Mouse (Mus musculus) megakaryocyte progenitor cell, adult 5-6 weeks (primary cell): ENCODE results near the gene Gm10961. TPM values are rescaled to one million over a fixed set of nuclear protein-coding genes. Genes with fewer than 3 reads are reported as not detected.
"Not testable (repeated sequence)": the region's sequence is repeated elsewhere in the genome, so short reads cannot be mapped to it uniquely, and the experiment has no call there.

ENCODE experiments used
- ATAC-seq: replicated peaks from 2 replicates; pipeline ENCODE4 v1.8.0; 2016; ENCODE audit warnings: mild to moderate bottlenecking, moderate TSS enrichment, inconsistent platforms; ENCODE audit not compliant: poor library complexity
- total RNA-seq, 2 experiments: library from RNA; stranded (forward) in 1 of 2; stranded (reverse) in 1 of 2; fragments of 157-497, 149-512 nt in 1 of 2; fragments of 200-1000 nt in 1 of 2; gene quantifications; 2 replicates each; pipeline versions ENCODE4 v1.2.3 to v1.2.4; 2015 to 2017

Gm10961 gene
- total RNA-seq, 2 experiments from 2014 or later, result not detected

GRCm38 (mm10) chr3:107612902-107613525 lies 18.1 kb upstream of the Gm10961 start:
- peak; percentile 95 for ATAC-seq

GRCm38 (mm10) chr3:107617800-107618199 lies 13.3 kb upstream of the Gm10961 start:
- no peak for ATAC-seq

- ATAC-seq, result no peak
Measured at GRCm38 (mm10) chr3:107619911-107620310, 11.2 kb upstream of the Gm10961 start.

GRCm38 (mm10) chr3:107621286-107622075 lies 9.6 kb upstream of the Gm10961 start:
- ATAC-seq, result no peak

- no peak for ATAC-seq
Measured at GRCm38 (mm10) chr3:107622537-107622936, 8.6 kb upstream of the Gm10961 start.

DNA sequence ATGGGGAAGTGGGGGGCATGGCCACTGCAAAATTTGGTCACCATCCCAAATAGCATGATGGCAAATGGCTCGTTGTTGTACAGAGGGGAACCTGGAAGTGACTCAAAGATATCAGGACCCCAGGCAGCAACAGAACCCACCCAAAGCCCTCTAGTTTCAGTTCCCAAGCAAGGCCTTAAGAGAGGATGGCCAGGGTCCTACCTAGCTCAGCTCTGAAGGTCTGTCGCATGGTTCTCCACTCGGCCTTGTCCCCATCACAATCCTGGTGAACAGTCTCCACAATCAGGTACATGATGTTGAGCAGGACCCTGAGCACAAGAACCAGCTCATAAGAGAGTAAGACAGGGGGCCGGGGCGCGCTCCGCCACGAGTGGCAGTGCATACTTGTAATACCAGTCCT lies 6.7 kb upstream of the Gm10961 start:
- no peak for ATAC-seq

DNA sequence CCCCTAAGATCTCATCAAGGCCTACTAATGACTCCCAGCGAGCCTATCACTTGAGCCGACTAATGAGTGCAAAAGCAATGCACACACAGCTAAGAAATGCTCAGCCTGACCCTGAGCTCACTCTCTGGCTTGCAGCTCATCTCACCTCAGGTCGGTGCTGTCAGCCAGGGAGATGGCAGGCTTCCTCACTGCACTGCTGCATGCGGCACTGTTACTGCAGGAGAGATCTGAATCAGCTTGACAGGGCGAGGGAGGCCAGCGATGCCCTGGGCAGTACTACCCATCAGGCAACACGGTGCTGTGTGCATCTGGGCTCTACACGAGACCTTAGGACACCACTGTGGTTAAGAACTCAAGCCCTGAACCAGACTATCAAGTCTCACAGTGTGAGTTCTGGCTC lies 5.6 kb upstream of the Gm10961 start:
- ATAC-seq, result no peak

DNA sequence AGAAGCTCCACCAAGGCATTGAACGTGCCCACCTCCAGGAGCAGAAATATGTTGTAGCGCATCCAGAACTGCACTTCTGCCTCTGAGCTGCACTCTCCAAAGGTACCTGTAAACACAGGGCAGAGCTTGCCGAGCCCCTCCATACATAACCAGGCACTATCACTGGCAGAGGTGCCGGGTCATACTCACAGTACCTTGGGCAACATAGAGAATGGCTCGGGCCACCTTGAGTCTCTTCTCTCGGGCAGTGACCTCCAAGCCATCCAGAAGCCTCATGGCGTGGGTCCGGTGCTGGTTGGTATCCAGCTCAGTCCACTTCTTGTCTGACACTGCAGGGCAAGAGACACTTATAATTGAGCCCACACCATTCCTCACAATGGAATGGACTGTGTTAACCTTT lies 4.4 kb upstream of the Gm10961 start:
- ATAC-seq, result no peak

- ATAC-seq, result no peak
Measured at GRCm38 (mm10) chr3:107627641-107628040, 3.5 kb upstream of the Gm10961 start.

DNA sequence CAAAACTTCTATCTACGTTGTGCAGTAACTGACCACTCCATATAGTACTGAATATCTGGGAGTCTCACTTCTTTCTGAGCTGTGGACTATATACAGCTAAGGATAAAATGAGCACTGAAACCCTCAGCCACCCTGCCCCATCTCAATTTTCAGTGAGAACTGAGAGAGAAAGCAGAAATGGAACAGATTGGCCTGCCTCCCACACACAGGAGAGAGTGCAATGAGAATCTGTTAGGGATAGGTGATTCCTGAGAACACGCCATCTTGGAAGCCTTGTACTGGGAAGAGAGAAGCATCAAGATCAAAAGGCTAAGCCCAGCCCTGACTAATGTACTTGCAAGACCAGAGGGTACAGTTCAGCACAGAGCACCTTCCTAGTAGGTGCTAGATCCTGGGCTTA lies 2.6 kb upstream of the Gm10961 start:
- no peak for ATAC-seq

- ATAC-seq, result no peak
Measured at GRCm38 (mm10) chr3:107629411-107629810, 1.7 kb upstream of the Gm10961 start.

- peak; percentile 97 for ATAC-seq
Measured at GRCm38 (mm10) chr3:107631523-107631958, 419 bp downstream of the Gm10961 start, which contains the start of gene Strip1. Gene Strip1, minus strand, starts transcription at chr3:107631694.

GRCm38 (mm10) chr3:107632786-107633185 lies 1.7 kb downstream of the Gm10961 start:
- ATAC-seq, result no peak

GRCm38 (mm10) chr3:107633906-107634305 lies 2.8 kb downstream of the Gm10961 start:
- no peak for ATAC-seq

DNA sequence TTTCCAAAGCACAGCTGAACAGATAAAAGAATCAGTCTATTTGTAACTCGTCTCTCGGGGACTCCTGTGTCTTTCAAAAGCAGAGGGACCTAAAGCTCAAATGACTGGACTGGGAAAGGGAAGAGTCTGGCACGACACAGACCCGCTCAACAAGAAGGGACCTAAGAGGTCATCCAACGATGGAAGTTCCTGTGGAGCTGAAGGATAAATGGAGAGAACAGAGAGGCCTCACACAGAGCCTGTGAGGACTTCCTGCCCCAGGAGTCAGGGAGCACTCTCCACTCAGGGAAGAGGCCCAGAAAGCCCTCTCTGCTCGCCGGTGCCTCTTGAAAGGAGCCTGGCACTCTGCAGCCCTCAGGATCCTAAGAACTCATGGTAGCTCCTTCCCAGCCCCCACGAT lies 4.7 kb downstream of the Gm10961 start:
- no peak for ATAC-seq

GRCm38 (mm10) chr3:107636236-107636635 lies 5.1 kb downstream of the Gm10961 start:
- ATAC-seq, result no peak

DNA sequence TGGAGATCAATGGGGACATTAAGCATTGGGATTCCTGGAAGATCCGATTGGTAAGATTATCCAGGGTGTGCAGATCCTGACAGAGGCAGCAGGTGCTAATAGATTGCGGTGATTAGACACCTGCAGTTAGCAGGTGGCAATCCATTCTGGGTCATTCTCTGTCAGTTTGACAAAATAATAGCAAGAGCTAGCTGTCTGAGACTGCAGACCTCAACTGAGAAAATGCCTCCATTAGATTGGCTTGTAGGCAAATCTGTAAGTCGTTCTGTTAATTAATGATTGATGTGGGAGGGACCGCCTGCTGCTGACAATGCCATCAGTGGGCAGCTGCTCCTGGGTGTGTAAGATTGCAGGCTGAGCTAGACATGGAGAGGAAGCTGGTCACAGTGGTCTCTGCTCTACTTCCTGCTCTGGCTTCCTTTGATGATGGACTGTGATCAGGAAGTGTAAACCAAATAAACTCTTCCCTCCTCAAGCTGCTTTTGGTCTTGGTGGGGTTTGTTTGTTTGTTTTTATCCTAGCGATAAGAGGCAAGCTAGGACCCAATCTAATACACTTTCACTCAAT lies 6.6 kb downstream of the Gm10961 start:
- ATAC-seq, result peak; percentile 55

DNA sequence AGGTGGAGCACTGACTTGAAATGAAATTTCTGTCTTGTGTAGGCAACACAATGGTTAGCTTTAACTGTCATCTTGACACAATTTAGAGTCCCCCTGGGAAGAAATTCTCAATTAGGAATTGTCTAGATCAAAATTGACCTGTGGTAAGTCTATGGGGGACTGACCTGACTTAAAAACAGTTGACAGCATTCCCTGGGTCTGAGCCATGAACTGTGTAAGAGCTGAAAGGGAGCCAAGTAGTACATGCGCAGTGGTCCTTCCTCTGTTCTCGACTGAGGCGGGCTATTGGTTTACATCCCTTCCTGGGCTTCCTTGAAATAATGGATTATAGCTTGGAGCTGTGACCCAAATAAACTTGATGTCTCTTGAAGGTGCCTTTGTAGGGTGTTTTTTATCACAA lies 15.8 kb downstream of the Gm10961 start:
- ATAC-seq, result no peak

DNA sequence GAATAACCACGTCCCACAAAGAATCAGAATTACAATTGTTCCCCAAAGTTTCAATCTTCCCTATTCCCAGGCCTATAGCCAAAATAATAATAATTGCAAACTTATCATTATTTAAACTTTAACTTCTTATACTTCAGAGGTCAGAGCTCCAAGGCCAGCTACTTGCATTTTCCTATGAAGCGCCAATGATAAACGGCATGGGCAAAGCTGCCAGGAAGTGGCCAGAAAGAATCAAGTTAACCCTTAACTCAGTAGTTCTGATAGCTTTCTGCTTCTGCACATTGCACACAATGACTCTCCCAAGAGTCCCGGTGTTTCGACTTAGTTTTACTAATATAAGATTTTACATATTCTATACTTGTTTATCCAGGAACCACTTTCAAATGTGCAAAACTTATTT lies 19.2 kb downstream of the Gm10961 start:
- ATAC-seq, result not testable (repeated sequence)

GRCm38 (mm10) chr3:107652968-107653367 lies 21.8 kb downstream of the Gm10961 start:
- ATAC-seq, result no peak

- no peak for ATAC-seq
Measured at GRCm38 (mm10) chr3:107654861-107655260, 23.7 kb downstream of the Gm10961 start.

DNA sequence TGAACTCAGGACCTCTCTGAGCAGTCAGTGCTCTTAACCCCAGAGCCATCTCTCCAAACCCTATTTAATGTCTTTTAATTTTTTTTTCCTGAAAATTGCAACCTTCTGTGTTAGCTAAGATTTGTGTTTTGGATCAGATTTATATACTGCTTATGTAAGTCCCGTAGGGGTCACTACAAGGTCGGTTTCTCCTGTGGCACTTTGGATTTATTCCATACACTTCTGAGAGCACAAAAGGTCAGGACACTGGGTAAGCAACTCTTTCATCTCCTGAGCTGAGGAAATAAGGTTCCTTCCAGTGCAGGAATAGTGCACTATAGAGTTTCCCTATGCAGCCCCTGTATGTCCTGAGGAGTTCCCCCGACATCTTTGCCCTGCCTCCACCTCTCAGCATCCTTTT lies 24.4 kb downstream of the Gm10961 start:
- no peak for ATAC-seq
